Mouse (Mus musculus): ENCODE measurements around the gene Hyal1. TPM values are rescaled to one million over a fixed set of nuclear protein-coding genes. Genes with fewer than 3 reads are reported as not detected.

Hyal1 gene
- polyA plus RNA-seq, 1 experiment = 1.3 TPM

GRCm38 (mm10) chr9:107611456-107612190 is 34.9 kb downstream of the Hyal1 start:
- TF ChIP-seq GATA1 (IDR thresholded peaks at IDR 0.05; ENCODE audit: low read length) = no peak

- TF ChIP-seq GATA1 (IDR thresholded peaks at IDR 0.05; ENCODE audit: low read length) = no peak
These were observed 35.6 kb downstream of the Hyal1 start for GRCm38 (mm10) chr9:107612191-107612944.

GRCm38 (mm10) chr9:107612945-107613569 is 36.3 kb downstream of the Hyal1 start:
- no peak for TF ChIP-seq GATA1 (IDR thresholded peaks at IDR 0.05; ENCODE audit: low read length)

- TF ChIP-seq GATA1 (IDR thresholded peaks at IDR 0.05; ENCODE audit: low read length) = no peak
These were observed 38.3 kb downstream of the Hyal1 start for GRCm38 (mm10) chr9:107615035-107615434.

GRCm38 (mm10) chr9:107617461-107617860 is 40.7 kb downstream of the Hyal1 start:
- TF ChIP-seq GATA1 (IDR thresholded peaks at IDR 0.05; ENCODE audit: low read length) = no peak

- no peak for TF ChIP-seq GATA1 (IDR thresholded peaks at IDR 0.05; ENCODE audit: low read length)
These were observed 41.4 kb downstream of the Hyal1 start for GRCm38 (mm10) chr9:107618098-107618497.

GRCm38 (mm10) chr9:107618778-107619545 is 42.2 kb downstream of the Hyal1 start:
- no peak for TF ChIP-seq GATA1 (IDR thresholded peaks at IDR 0.05; ENCODE audit: low read length)

- TF ChIP-seq GATA1 (IDR thresholded peaks at IDR 0.05; ENCODE audit: low read length) = no peak
These were observed 42.8 kb downstream of the Hyal1 start for GRCm38 (mm10) chr9:107619546-107619879.

- no peak for TF ChIP-seq GATA1 (IDR thresholded peaks at IDR 0.05; ENCODE audit: low read length)
These were observed 44.2 kb downstream of the Hyal1 start for GRCm38 (mm10) chr9:107620954-107621353.

- no peak for TF ChIP-seq GATA1 (IDR thresholded peaks at IDR 0.05; ENCODE audit: low read length)
These were observed 47.8 kb downstream of the Hyal1 start for GRCm38 (mm10) chr9:107624539-107624938.

- TF ChIP-seq GATA1 (IDR thresholded peaks at IDR 0.05; ENCODE audit: low read length) = no peak
These were observed 48.2 kb downstream of the Hyal1 start for GRCm38 (mm10) chr9:107624951-107625350.

GRCm38 (mm10) chr9:107625351-107626128 is 48.8 kb downstream of the Hyal1 start:
- TF ChIP-seq GATA1 (IDR thresholded peaks at IDR 0.05; ENCODE audit: low read length) = no peak

- no peak for TF ChIP-seq GATA1 (IDR thresholded peaks at IDR 0.05; ENCODE audit: low read length)
These were observed 49.6 kb downstream of the Hyal1 start for GRCm38 (mm10) chr9:107626158-107626843.

- TF ChIP-seq GATA1 (IDR thresholded peaks at IDR 0.05; ENCODE audit: low read length) = no peak
These were observed 50.1 kb downstream of the Hyal1 start for GRCm38 (mm10) chr9:107626844-107627277.
